Mouse (Mus musculus): Measurements from ENCODE around the gene Carmil1.

GRCm38 (mm10) chr13:24272740-24273377, 7.7 kb downstream of the Carmil1 start:
- no peak for TF ChIP-seq POLR2A (IDR thresholded peaks at IDR 0.05; ENCODE audit: insufficient read depth, low read depth, low read length)
- TF ChIP-seq CTCF (IDR thresholded peaks at IDR 0.05; ENCODE audit: insufficient read depth, low read depth, low read length) = no peak

Measured in olfactory bulb, adult 2 months (tissue).